Mouse (Mus musculus) right cerebral cortex, postnatal 4 days (tissue): ENCODE results near the gene Git2.

ENCODE experiments used
- DNase-seq: peaks from one replicate; pipeline ENCODE4 v3.0.0-alpha.2; 2022

Git2 gene

GRCm38 (mm10) chr5:114775056-114775979 is at the start of gene Git2:
Gene Git2, minus strand, starts transcription at chr5:114775517.
- DNase-seq, result peak; percentile 30

- DNase-seq, result peak; percentile 42
Observed at GRCm38 (mm10) chr5:114824197-114824596, 48.9 kb upstream of the Git2 start.

- DNase-seq, result peak; percentile 84
Observed at GRCm38 (mm10) chr5:114822796-114823688, 47.7 kb upstream of the Git2 start, which contains the start of gene 1500011B03Rik. Gene 1500011B03Rik, minus strand, starts transcription at chr5:114823468.

GRCm38 (mm10) chr5:114818124-114818523 is 42.8 kb upstream of the Git2 start:
- DNase-seq, result no peak

GRCm38 (mm10) chr5:114816599-114816998 is 41.3 kb upstream of the Git2 start:
- DNase-seq, result no peak

GRCm38 (mm10) chr5:114813525-114814181 is 38.3 kb upstream of the Git2 start:
- peak; percentile 89 for DNase-seq

- no peak for DNase-seq
Observed at GRCm38 (mm10) chr5:114809826-114810225, 34.5 kb upstream of the Git2 start.

GRCm38 (mm10) chr5:114809181-114809756 is 34.0 kb upstream of the Git2 start:
- no peak for DNase-seq

GRCm38 (mm10) chr5:114808385-114808784 is 33.1 kb upstream of the Git2 start:
- DNase-seq, result no peak

GRCm38 (mm10) chr5:114807893-114808292 is 32.6 kb upstream of the Git2 start:
- DNase-seq, result no peak

- DNase-seq, result no peak
Observed at GRCm38 (mm10) chr5:114807468-114807867, 32.2 kb upstream of the Git2 start.

GRCm38 (mm10) chr5:114807063-114807462 is 31.7 kb upstream of the Git2 start:
- DNase-seq, result no peak

- no peak for DNase-seq
Observed at GRCm38 (mm10) chr5:114806636-114807035, 31.3 kb upstream of the Git2 start.

- no peak for DNase-seq
Observed at GRCm38 (mm10) chr5:114805436-114806350, 30.4 kb upstream of the Git2 start.

- DNase-seq, result peak; percentile 38
Observed at GRCm38 (mm10) chr5:114804958-114805357, 29.6 kb upstream of the Git2 start.

GRCm38 (mm10) chr5:114804335-114804734 is 29.0 kb upstream of the Git2 start:
- no peak for DNase-seq

- no peak for DNase-seq
Observed at GRCm38 (mm10) chr5:114803231-114803630, 27.9 kb upstream of the Git2 start.

GRCm38 (mm10) chr5:114801841-114802240 is 26.5 kb upstream of the Git2 start:
- no peak for DNase-seq

- no peak for DNase-seq
Observed at GRCm38 (mm10) chr5:114801049-114801448, 25.7 kb upstream of the Git2 start.

- DNase-seq, result no peak
Observed at GRCm38 (mm10) chr5:114799848-114800247, 24.5 kb upstream of the Git2 start.

GRCm38 (mm10) chr5:114797253-114797652 is 21.9 kb upstream of the Git2 start:
- DNase-seq, result no peak
